Mouse (Mus musculus) regulatory T cell (primary cell): ENCODE results near the gene Prss21.

Source experiments
- in situ Hi-C: fragments of 300-600 bp; cut with MboI, MseI; formaldehyde crosslinking; loops from one replicate; pipeline ENCODE4 v1.15.1; 2025; ENCODE audit warnings: high pct_unique_total_duplicates

The Prss21 gene

DNA sequence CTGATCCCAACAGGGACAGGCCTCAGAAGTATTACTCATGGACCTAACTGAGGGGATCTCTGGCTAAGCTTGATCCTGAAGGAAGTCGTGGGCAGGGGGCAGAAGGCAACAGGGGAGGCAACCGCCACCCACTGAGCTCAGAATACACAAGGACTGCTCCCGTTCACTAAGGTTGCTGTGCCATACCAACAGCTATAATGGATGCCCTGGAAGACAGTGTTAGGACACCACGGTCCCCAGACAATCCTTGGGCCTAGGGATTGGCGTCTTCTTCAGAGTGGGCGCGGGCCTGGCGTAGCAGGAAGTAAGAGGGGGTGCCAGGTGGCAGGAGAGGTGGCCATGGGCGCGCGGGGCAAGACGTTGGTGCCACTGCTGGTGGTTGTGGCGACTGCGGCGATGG, at the start of gene Prss21:
Prss21 (plus strand) TSS at position 301 of the 400 bp plus-strand sequence.
- in situ Hi-C loops = loop anchor here (5.0 kb wide), 1 partner anchor 35 kb away; no protein-coding TSS in a partner anchor

- in situ Hi-C loops = loop anchor here (5.0 kb wide), 1 partner anchor 41 kb away; no protein-coding TSS in a partner anchor
Measured at GRCm38 (mm10) chr17:23818579-23818978, 49.3 kb upstream of the Prss21 start.

GRCm38 (mm10) chr17:23819235-23819634, 48.6 kb upstream of the Prss21 start:
- in situ Hi-C loops = loop anchor here (5.0 kb wide), 1 partner anchor 42 kb away; no protein-coding TSS in a partner anchor

GRCm38 (mm10) chr17:23820731-23821130, 47.1 kb upstream of the Prss21 start:
- in situ Hi-C loops = no loop called here

DNA sequence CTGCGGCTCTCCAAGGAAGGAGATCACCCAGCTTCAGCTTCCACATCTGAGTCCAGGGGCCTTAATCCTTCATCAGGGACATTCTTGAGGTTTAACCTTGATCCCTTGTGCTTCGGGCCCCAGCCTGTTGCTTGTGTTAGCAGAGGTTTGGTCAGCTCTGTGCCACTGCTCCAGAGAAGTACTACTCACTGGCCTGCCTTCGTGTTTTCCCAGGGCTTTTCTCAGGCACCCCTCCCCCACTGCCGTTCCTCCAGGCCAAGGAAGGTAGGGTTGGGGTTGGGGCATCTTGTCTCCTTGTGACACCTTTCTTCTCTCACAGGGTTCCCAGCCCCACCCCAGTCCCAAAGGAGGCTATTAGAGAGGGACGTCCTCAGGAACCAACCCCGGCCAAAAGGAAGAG, 45.8 kb upstream of the Prss21 start:
- in situ Hi-C loops = no loop called here

DNA sequence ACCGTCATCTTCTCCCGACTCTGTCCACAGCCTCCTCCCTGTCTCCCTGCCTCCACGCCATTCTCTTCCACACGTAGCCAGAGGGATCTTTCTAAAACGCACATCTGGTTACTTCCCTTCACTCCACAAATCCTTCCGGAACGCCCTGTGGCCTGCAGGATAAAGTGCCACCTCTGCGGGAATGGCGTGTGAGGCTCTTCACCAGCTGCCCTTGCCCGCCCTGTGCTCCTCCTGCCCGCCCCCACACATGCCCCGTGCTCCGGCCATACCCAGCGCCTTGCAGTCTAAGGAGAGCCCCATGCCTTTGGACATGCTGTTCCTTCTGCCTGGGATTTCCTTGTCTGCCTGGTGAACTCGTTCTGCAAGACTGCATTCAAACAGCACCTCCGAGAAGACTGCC, 44.8 kb upstream of the Prss21 start:
- in situ Hi-C loops = no loop called here

GRCm38 (mm10) chr17:23823614-23824013, 44.2 kb upstream of the Prss21 start:
- in situ Hi-C loops = no loop called here

- in situ Hi-C loops = no loop called here
Measured at GRCm38 (mm10) chr17:23825591-23825990, 42.3 kb upstream of the Prss21 start.

DNA sequence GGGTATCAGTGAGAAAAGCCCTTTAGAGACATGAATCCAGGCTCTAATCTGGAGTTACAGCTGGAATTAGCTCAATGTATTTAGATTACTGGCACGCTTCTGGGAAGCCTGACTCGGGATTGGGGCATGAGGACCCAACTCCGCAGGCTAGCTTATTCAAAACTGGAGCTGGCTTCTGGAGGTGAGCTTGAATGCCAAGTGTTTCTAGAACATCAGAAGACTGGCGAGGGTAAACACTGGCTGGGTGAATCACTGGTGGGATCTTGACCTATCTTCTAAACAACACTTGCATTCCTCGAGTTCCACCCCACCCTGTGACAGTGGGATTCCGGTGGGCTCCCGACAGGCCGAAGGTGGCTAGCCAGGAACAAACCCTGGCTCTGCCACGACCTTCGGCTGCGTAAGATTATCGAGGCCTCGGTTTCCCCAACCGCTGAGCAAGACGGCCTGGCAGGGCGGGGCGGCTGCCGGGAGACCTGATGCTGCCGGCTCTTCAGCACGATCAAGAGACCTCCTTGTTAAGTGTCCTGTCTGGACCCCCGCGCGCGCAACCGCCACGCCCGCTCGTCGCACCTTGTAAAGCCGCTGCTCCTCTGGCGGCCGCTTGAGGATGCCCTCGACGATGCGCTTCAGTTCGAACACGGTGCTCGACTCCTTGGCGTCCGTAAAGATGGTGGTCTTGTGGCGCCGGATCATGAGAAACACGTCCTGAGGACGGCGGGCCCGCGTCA, 39.4 kb upstream of the Prss21 start:
- in situ Hi-C loops = no loop called here

GRCm38 (mm10) chr17:23829064-23829619, 38.7 kb upstream of the Prss21 start, which contains the start of gene Elob:
Gene Elob (minus strand): TSS chr17:23829136.
- in situ Hi-C loops = no loop called here

- in situ Hi-C loops = no loop called here
Measured at GRCm38 (mm10) chr17:23831201-23831600, 36.7 kb upstream of the Prss21 start.

- in situ Hi-C loops = no loop called here
Measured at GRCm38 (mm10) chr17:23836006-23836575, 31.8 kb upstream of the Prss21 start, which contains the start of gene Prss33. Gene Prss33 (minus strand): TSS chr17:23836056.

DNA sequence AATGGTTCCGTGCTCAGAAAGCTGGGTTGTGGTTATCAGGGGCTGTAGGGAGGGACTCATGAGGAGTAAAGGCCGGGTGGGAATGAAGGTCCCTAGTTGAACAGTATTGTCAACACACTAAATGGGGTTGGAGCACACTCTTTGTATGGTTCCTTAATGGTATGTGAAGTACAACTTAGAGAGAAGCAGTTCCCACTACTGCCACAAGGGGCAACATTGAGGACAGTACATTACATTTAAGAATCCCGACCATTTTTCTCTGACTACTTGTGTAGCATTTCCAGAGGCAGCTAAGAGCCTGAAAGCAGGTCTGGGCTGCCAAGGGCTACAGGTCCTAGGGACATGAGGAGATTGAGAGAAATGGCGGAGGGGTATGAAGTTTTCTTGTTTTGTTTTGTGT, 26.7 kb upstream of the Prss21 start:
- in situ Hi-C loops = no loop called here

DNA sequence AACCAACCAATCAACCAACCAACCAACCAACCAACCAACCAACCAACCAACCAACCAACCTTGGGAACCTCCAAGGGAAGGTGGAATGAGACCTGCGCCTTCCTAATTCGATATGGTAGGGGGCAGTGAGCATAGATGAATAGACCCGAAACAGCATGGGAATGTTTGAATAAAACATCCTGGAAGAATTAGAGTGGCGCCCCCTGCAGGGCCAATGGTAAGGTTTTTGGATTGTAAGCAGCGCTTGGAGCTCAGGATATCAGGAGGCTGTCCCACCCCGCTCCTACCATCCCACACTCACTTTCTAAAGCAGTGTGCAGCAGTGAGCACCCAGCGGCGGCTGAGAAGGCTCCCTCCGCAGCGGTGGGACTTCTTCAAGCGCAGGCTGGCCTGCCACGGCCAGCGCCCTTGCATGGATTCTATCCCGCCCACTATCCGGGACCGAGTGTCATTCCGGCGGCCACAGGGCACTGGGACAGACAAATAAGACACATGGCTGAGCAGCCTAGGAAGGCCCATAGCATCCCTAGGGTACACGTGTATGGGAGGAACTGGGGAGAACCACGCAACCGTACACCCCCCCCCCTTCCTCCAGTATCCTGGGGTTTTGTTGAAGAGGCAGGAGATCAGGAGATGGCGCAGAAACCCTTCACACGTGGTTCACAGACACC, 24.6 kb upstream of the Prss21 start:
- in situ Hi-C loops = no loop called here

DNA sequence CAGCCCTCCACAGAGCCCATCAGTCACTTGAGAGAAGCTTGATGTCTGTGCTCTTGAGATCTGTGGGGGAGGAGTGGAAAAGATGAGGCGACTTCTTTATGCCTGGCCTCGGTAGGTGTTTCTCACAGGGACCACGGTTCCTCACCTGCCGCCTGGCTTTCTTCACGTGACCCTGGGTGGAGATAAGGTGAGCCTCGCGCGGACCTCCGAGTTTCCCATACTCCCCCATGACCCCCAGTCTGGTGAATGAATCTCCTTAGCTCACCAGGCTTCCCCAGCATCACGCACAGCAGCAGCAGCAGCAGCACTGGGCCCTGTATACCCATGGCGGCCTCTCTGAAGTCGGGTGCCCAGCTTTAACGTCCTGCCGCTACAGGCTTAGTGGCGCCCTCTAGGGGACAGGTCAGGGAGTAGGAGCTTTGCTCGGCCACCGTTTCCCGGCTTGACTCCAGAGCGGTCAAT, 24.0 kb upstream of the Prss21 start, which contains the start of the genes Prss32 and Prss41:
Prss32 (plus strand) TSS at position 44 of the 462 bp plus-strand sequence.
Prss41 (minus strand) TSS at position 361 of the 462 bp plus-strand sequence.
- in situ Hi-C loops = no loop called here

DNA sequence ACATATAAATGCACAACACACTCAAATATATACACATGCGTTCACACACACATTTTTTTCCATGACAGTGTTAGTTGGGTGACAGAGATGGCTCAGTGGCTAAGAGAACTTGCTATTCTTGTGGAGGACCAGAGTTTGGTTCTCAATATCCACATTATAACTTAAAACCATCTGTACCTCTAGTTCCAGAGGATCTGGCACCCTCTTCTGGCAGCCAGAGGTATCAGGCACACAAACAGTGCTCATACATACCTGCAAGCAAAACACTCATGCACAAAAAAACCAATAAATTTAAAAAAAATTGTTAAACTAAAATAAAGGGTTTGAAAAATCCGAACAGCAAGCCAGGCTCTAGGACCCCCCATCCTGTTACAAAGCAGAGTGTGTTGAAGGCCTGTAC, 17.8 kb upstream of the Prss21 start:
- in situ Hi-C loops = loop anchor here (5.0 kb wide), 1 partner anchor 107 kb away; the partner anchor contains the start of gene Sbpl

DNA sequence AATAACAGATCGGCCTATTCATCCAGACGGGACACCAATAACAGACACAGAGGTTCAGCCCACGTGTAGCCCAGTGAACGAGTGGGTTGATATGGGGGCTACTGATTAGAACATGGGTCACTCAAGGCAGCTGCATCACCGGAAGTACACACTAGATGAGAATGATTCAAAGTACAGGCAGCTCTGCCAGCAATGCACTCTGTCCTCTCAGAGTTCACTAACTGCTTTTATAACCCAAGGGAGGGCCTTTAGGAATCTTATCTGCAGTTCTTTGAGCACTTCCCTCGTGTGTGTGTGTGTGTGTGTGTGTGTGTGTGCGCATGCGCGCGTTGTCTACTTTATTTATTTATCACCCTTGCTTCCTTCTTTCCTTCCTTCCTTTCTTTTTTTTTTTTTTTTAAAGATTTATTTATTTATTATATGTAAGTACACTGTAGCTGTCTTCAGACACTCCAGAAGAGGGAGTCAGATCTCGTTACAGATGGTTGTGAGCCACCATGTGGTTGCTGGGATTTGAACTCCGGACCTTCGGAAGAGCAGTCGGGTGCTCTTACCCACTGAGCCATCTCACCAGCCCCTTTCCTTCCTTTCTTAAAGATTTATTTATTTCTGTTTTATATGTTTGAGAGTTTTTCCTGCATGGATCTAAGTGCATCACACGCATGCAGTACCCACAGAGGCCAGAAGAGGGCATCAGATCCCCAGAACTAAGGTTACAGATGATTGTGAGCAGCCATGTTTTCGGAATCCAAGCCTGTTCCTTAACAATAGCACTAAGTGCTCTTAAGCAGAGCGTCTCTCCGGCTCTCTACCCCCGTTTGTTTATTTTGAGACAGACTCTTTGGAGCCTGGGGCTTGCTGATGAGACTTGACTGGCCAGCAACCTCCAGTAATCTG, 16.8 kb upstream of the Prss21 start:
- in situ Hi-C loops = loop anchor here (5.0 kb wide), 1 partner anchor 106 kb away; the partner anchor contains the start of gene Sbpl

- in situ Hi-C loops = loop anchor here (5.0 kb wide), 1 partner anchor 104 kb away; the partner anchor contains the start of gene Sbpl
Measured at GRCm38 (mm10) chr17:23853292-23853691, 14.6 kb upstream of the Prss21 start.

GRCm38 (mm10) chr17:23854229-23854765, 13.6 kb upstream of the Prss21 start:
- in situ Hi-C loops = loop anchor here (5.0 kb wide), 1 partner anchor 103 kb away; the partner anchor contains the start of gene Sbpl

- in situ Hi-C loops = no loop called here
Measured at GRCm38 (mm10) chr17:23857193-23857592, 10.7 kb upstream of the Prss21 start.
